Mouse (Mus musculus): Measurements from ENCODE around the gene Eln. TPM values are rescaled to one million over a fixed set of nuclear protein-coding genes. Genes with fewer than 3 reads are reported as not detected.

Gene Eln
- total RNA-seq, 2 experiments from 2014 or later = 932 to 1,129 TPM

DNA sequence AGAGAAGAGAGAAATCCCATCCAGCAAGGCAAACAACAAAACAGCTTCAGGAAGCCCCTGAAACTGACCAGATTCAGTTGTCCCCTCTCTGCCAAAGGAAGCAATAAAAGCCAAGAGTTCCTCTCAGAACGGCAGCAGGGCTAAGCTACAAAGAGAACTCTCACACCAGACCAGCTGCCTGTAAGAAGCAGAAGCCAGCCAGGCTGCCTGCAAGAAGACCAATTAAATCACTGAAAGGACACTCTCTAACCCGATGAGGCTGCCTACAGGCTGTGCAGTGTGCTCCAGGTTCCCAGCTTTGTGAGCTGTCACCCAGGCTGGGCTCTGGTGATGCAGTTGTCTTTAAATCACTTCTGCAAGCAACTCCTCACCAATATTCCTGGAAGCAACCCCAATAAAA lies 63.3 kb downstream of the Eln start:
- no peak for DNase-seq

- DNase-seq = no peak
Observed at GRCm38 (mm10) chr5:134680238-134680637, 66.9 kb downstream of the Eln start.

DNA sequence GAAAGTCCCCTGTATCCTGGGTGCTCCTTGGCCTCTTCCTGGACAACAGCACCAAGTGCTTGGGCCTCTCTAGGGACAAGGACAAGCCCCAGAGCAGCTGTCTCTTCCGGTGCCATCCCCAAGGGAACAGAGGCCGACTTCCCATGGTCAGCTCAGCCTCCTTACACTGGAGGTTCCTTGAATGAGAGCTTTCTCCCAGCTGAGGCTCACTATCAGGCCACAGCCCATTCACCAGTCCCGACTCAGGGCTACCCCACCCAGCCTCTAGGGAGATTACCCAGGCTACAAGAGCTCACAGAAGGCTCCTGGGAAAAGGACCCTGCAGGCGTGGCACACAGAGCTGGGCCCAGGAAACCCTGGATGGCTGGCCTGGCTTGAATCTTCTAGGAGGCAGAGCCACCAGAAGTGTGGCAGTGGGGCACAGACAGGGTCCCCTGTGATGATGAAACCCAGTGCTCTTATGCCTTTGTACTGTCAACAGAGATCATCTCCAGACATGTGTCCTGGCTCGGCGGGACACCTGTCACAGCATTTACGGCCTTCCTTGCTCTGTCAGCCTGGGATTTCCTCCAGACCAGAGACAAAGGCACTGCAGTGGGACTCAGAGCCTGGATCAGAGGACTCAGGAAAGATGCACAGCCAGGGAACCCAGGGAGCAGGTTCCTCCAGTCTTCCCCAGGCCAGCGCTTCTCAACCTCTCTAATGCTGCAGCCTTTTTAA lies 68.1 kb downstream of the Eln start:
- DNase-seq = peak; percentile 32

DNA sequence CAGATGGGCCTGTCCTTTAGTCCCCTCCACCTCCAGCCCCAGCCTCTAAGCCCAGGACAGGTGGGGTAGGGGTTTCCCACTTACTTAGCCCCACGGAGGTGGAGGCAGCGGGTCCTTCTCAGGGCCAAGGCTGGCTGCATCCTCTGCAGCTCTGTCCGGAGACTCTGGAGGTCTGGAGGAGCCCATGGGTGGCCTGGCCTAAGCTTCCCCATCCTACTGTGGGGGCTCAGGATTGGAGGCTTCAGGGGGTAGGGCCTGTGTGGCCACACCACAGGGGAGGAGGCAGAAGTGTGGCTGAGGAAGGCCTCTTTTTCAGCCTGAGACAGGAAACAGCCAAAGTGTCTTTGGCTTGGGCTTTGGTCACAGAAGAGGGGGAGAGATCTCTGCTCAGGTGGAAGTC lies 69.1 kb downstream of the Eln start:
- peak; percentile 46 for DNase-seq

GRCm38 (mm10) chr5:134677491-134677890 lies 69.6 kb downstream of the Eln start:
- DNase-seq = no peak

DNA sequence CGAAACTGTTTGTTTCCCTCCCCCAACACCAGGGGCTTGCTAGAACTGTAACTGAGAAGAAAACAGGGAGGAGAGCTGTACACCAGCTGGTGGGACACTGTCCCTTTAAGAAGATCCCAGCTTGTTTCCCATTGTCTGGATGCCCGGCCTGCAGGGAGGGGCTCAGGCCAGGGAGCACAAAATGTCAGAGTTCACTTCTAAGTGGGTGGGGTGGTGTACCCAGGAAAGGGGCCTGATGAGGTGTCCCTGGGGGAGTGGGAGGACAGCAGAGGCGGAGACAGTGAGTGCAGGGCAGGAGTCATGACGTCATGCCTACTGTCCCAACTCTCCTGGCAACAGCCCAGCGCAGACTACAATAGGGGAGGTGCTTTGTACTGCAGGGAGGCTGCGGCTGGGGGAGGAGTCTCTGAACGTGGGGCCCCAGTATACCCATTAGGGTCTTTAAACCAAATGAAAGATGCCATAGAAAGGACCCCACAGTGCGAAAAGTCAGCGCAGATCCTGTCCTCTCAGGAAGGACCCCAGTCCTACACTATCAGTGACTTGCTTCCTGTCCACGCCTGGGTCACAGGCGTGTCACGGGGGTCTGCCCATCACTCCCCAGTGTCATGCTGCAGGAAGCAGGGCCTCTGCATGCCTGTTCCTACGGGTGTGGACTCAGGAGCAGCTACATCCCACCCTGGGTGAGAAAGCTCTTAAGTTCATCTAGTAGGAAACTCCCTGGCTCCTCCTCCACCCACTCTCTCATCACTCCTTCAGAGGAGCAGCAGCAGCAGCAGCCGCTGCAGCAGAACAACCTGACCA lies 71.0 kb downstream of the Eln start:
- DNase-seq = peak; percentile 89

DNA sequence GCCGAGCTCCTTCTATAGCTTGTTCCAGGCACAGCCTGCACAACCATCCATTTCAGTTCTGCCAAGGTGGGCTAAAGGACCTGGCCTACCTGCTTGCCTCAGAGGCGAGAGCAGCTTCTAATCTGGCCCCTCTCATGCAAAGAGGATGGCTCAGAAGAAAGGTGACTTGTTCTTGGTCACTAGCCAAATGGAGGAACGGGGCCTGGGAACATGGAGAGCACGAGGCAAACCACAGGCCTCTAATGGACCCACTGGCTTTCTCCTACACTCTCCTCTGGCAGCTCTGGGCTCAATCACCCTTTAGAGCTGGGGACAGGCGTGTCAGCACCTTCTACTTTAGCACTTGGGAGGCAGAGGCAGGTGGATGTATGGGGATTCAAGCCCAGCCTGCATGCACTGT lies 72.1 kb downstream of the Eln start:
- DNase-seq = no peak

DNA sequence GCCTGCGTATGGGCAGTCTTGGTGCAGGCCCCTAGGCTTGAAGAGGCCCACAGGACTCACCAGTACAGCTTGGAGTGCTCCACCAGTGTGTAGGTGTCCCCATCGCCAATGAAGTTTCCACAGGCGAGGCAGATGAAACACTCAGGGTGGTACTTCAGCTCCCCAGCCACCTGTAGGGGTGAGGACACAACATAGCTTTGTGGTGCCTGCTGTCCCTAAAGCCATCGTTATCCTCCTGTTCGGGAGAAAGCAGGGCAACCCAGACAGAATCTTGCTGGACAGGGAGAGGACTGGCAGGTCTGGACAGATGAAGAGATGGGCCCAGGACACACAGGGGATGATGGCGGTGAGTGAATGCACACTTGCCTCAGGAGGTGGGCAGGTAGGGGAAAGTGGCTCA lies 74.5 kb downstream of the Eln start:
- no peak for DNase-seq

- no peak for DNase-seq
Observed at GRCm38 (mm10) chr5:134672198-134672516, 75.0 kb downstream of the Eln start.

DNA sequence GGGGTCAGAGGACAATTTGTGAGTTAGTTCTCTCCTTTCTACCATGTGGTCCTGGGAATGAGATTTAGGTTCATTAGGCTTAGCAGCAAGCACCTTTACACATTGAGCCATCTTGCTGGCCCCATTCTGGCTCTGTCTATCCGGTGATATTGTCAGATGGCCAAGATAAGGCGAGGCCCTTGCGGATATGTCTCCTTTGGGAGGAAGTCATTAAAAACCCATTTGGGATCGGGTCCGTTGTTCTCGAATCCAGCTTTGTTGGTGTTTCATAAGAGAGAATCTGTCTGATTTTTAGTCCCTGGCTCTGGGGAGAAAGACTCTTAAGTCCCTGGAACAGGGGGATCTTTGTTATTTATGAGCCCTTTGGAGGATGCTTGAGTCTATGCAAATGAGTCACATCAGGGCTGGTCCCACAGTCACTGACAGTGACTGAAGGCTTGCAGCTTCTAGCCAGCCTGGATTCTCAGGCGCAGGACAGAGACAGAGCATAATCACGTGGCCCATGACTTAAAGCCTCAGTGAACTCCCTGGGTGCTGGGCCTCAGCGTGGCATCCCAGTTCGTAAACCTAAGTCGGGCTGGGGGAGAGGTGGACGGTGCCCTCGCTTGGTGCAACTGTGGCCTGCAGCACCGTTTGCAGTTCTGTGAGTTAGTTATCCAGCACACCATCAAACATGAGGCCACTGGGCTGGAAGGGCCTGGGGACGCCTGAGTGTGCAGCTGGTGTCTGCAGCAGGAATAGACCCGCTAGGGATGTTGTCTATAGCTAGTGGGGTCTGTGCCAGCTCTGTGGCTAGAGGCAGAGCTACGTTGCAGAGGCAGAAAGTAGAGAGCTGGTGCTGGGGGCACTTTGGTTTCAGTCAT lies 75.6 kb downstream of the Eln start:
- no peak for DNase-seq

- no peak for DNase-seq
Observed at GRCm38 (mm10) chr5:134669001-134669708, 78.0 kb downstream of the Eln start.

DNA sequence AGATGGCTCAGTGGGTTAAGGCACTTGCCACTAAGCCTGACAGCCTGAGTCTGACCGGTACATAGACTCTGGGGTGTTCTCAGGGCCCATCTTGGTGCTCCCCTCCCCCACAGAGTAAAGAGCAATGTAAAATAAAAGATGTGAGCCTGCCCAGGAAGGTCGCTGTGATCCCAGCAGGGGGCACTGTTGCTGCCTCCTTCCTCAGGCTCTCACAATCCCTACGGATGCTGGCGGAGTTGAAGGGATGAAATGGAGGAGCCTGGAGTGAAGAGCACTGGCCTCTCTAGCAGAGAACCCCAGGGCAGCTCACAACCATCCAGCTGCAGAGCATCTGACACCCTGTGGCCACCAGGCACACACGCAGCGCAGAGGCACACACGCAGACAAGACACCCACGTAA lies 78.6 kb downstream of the Eln start:
- DNase-seq = peak; percentile 55

DNA sequence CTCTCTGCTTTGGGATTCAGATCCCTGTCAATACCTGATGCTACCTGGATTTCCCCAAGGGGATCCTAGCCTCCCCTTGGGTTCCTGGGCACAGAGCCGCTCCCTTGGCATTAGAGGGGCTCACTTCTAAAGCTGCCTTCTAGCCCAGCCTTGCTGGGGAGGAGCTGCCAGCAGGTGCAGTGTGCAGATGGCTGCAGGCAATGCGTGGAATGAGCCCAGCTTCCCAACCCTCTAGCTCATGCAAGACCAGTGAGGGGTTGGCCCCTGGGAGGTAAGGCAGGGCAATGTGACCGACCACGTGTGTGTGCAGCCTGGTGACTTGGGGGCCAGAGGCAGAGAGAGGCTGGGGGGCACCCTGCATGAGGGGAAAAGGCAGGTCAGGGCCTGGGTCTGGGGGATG lies 90.4 kb downstream of the Eln start:
- DNase-seq = no peak

Other genes starting within 250 kb of the Eln start
- 10 to 100 TPM; 13.0 to 14.2 TPM for gene Clip2, start 194.9 kb downstream of the Eln start, total RNA-seq (2021)
- not detected for gene Syna, start 187.2 kb downstream of the Eln start, total RNA-seq (2021)
- gene Rfc2, start 166.0 kb downstream of the Eln start, total RNA-seq (2021) = 10 to 100 TPM; 75.2 to 78.2 TPM
- 1 to 10 TPM; 2.9 to 4.3 TPM for gene Lat2, start 132.3 kb downstream of the Eln start, total RNA-seq (2021)
- 100 to 1,000 TPM; 250 to 262 TPM for gene Eif4h, start 107.8 kb downstream of the Eln start, total RNA-seq (2021)
- gene Limk1, start 58.7 kb downstream of the Eln start, total RNA-seq (2021) = 10 to 100 TPM; 13.5 to 14.9 TPM
- gene Tmem270, start 159.4 kb upstream of the Eln start, total RNA-seq (2021) = not detected
- gene Cldn13, start 168.2 kb upstream of the Eln start, total RNA-seq (2021) = not detected
- gene Mettl27, start 185.0 kb upstream of the Eln start, total RNA-seq (2021) = 1 to 10 TPM; 6.2 to 7.1 TPM
- gene Cldn4, start 199.6 kb upstream of the Eln start, total RNA-seq (2021) = under 1 TPM in 1 of 2 experiments, not detected in 1; 0.14 TPM
- gene Cldn3, start 238.9 kb upstream of the Eln start, total RNA-seq (2021) = under 1 TPM; 0.71 to 0.77 TPM

Measured in heart, postnatal 4 days (tissue).